Mouse (Mus musculus) stomach, embryonic 14.5 days (tissue): ENCODE measurements at regions not wholly inside any gene's neighbourhood (a gene's known extent, or its start where the extent isn't known, plus 50 kb on each side); places are given as distances from the start of the nearest gene placed in this dataset.
"Not testable (repeated sequence)": the region's sequence is repeated elsewhere in the genome, so short reads cannot be mapped to it uniquely, and the experiment has no call there.

Experiments used
- ATAC-seq: fragments of 200-750 bp; cut with Nextera tagmentation; 2 replicates; pipeline ENCODE4 v1.8.0; 2017; ENCODE audit warnings: low read depth, moderate TSS enrichment; ENCODE audit not compliant: insufficient number of reproducible peaks, insufficient read depth, low FRiP score
- H3K27ac ChIP-seq: fragments of 300-500 bp; sonication (generic); 2 replicates; pipeline ENCODE4 v1.5.1; 2014; ENCODE audit warnings: mild to moderate bottlenecking, low read length, moderate library complexity, mixed read lengths
- H3K27me3 ChIP-seq: fragments of 300-500 bp; sonication (generic); 2 replicates; pipeline ENCODE4 v1.6.1; 2014; ENCODE audit warnings: low read length, control low read depth, mixed read lengths; ENCODE audit not compliant: control insufficient read depth, insufficient read depth
- H3K36me3 ChIP-seq: fragments of 300-500 bp; sonication (generic); 2 replicates; pipeline ENCODE4 v1.6.1; 2014; ENCODE audit warnings: mild to moderate bottlenecking, control low read depth, low read length, moderate library complexity, mixed read lengths; ENCODE audit not compliant: control insufficient read depth, insufficient read depth
- H3K4me1 ChIP-seq: fragments of 300-500 bp; sonication (generic); 2 replicates; pipeline ENCODE4 v1.6.1; 2014; ENCODE audit warnings: low read length, control low read depth, mixed read lengths; ENCODE audit not compliant: control insufficient read depth, insufficient read depth
- H3K4me2 ChIP-seq: fragments of 300-500 bp; sonication (generic); replicated peaks from 2 replicates; pipeline ENCODE4 v1.6.1; 2014; ENCODE audit warnings: low read depth, low read length, control low read depth
- H3K4me3 ChIP-seq: fragments of 300-500 bp; sonication (generic); 2 replicates; pipeline ENCODE4 v1.5.1; 2014; ENCODE audit warnings: low read depth, low read length, control low read depth
- H3K9ac ChIP-seq: fragments of 300-500 bp; sonication (generic); replicated peaks from 2 replicates; pipeline ENCODE4 v1.6.1; 2014; ENCODE audit warnings: low read depth, mild to moderate bottlenecking, control low read depth, low read length, moderate library complexity, mixed read lengths
- H3K9me3 ChIP-seq: fragments of 300-500 bp; sonication (generic); 2 replicates; pipeline ENCODE4 v1.6.1; 2016; ENCODE audit warnings: low read depth, low read length, control low read depth; ENCODE audit not compliant: control insufficient read depth
- WGBS: fragments of 180-500 bp; shearing (Covaris S2); extraction: QIAGEN DNeasy Blood & Tissue Kit; methylation state at CpG from one replicate; pipeline ENCODE4 v1.1.7; 2014; 5-methylcytosine and 5-hydroxymethylcytosine counted together

DNA sequence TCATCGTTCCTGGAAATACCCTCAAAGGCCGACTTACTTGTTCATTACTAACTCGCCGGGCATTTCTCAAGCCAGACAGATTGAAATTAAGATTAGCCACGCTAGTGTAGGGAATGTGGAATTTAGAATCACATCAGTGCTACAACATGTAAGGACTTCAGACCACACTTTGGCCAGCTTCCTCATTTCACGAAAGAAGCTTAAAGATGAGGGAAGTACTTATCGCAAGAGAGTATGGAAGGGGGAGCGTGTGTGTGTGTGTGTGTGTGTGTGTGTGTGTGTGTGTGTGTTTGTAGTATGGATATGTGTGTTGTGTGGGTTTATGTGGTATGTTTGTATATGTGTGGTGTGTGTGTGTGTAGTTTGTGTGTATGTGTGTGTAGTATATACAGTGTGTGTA, 99.3 kb upstream of the Plcl2 start:
- H3K36me3 ChIP-seq, result no peaks in the 10 kb centered on the region
- no peak overlapping the region for H3K9ac ChIP-seq
- no peak overlapping the region for H3K4me2 ChIP-seq
- H3K4me1 ChIP-seq, result no peaks in the 10 kb centered on the region
- no peaks in the 10 kb centered on the region for H3K27me3 ChIP-seq
- 82% methylated on average over 8 of the region's 8 CpGs for WGBS
- ATAC-seq, result no peak
- H3K27ac ChIP-seq, result no peak overlapping the region
- no peak overlapping the region for H3K4me3 ChIP-seq
- H3K9me3 ChIP-seq, result no peaks in the 10 kb centered on the region

GRCm38 (mm10) chr17:50410296-50410695, 98.9 kb upstream of the Plcl2 start:
- H3K36me3 ChIP-seq, result no peaks in the 10 kb centered on the region
- WGBS, result 93% methylated on average over 3 of the region's 3 CpGs

GRCm38 (mm10) chr17:50412446-50412845, 96.8 kb upstream of the Plcl2 start:
- H3K4me2 ChIP-seq, result no peak overlapping the region
- no peak overlapping the region for H3K9ac ChIP-seq
- 92% methylated on average over 5 of the region's 5 CpGs for WGBS
- no peak for ATAC-seq
- no peaks in the 10 kb centered on the region for H3K36me3 ChIP-seq
- no peak overlapping the region for H3K27ac ChIP-seq
- H3K27me3 ChIP-seq, result no peaks in the 10 kb centered on the region
- no peak overlapping the region for H3K4me3 ChIP-seq
- no peaks in the 10 kb centered on the region for H3K4me1 ChIP-seq
- no peaks in the 10 kb centered on the region for H3K9me3 ChIP-seq

More at GRCm38 (mm10) chr17:50410296-50410695, 98.9 kb upstream of the Plcl2 start:
- Histone ChIP-seq H3K27ac (no peak overlapping the region), H3K4me2 (no peak overlapping the region), H3K9ac (no peak overlapping the region), H3K27me3 (no peaks in the 10 kb centered on the region), H3K9me3 (no peaks in the 10 kb centered on the region), H3K4me3 (no peak overlapping the region), H3K4me1 (no peaks in the 10 kb centered on the region)
- ATAC-seq, result no peak

DNA sequence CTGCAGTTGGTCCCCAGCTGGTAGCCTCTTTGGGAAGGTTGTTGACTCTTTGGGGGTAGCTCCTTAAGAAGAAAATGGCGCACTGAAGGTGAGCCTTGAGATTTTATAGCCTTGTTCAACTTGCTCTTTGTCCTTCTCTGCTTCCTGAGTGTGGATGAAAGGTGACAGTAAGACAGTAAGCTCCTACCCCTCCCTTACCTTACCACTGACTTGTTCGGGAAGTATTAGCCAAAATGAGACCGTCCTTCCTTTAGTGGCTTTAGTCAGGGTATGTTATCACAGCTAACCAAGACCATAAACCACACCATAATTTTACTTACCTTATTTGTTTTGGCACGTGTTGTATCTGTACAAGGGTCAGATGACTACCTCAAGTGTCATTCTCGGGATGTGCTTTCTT, 95.3 kb upstream of the Plcl2 start:
- Histone ChIP-seq H3K36me3 (no peaks in the 10 kb centered on the region), H3K9ac (no peak overlapping the region), H3K4me3 (no peak overlapping the region), H3K27ac (no peak overlapping the region), H3K4me1 (no peaks in the 10 kb centered on the region), H3K4me2 (no peak overlapping the region), H3K27me3 (no peaks in the 10 kb centered on the region), H3K9me3 (no peaks in the 10 kb centered on the region)
- no peak for ATAC-seq
- 89% methylated on average over 5 of the region's 5 CpGs for WGBS

DNA sequence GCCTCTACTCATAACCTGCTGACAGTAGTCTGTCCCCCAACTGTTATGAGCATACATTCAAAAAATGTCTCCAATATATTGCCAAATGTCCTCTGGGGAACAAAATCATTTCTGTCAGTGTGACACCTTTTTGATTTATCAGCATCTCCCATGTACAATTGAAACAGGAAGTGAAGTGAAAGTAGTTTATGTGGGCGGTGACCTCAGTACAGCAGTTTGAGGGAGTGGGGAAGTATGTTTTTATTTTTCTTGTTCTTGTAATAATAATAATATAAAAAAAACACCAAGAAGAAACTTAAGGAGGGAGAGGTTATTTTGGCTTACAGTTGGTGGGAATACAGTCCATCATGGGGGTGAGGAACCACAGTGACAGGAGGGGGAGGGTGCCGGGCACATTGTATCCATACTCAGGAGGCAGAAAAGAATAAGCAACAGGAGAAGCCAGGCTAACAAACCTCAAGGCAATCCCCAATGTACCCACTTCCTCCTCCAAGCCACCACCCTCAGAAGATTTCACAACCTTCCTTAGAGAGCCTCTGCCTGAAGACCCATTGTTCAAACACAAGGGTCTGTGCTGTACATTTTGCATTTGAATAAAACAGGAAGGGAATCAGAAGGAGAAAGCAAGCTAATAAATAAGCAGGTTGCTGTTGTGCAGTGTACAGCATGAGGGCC, 93.7 kb upstream of the Plcl2 start:
- Histone ChIP-seq H3K27ac (no peak overlapping the region), H3K4me1 (no peaks in the 10 kb centered on the region), H3K4me3 (no peak overlapping the region), H3K4me2 (no peak overlapping the region), H3K9me3 (no peaks in the 10 kb centered on the region), H3K27me3 (no peaks in the 10 kb centered on the region), H3K9ac (no peak overlapping the region), H3K36me3 (no peaks in the 10 kb centered on the region)
- ATAC-seq, result no peak
- 94% methylated on average over 2 of the region's 2 CpGs for WGBS

DNA sequence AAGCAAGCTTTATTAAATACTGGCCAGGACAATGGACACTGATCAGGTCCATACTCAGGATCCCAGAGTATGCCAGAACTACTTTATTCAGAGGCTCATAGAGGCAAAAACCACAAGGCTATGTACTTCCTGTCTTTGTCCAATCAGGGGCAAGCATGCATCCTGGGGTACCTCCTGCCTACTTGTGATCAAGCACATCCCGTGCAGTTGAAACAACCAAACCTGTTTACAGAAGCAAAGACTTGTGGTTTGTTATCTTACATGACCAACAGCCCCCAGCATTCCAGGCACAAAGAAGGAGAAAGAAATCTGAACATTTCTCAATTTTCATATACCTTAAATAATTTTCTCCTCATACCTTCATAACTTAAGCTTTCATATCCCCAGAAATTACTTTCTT, 93.1 kb upstream of the Plcl2 start:
- H3K27ac ChIP-seq, result no peak overlapping the region
- H3K9me3 ChIP-seq, result no peaks in the 10 kb centered on the region
- H3K4me2 ChIP-seq, result no peak overlapping the region
- WGBS, result 38% methylated on average over 1 of the region's 1 CpGs
- no peak overlapping the region for H3K9ac ChIP-seq
- H3K36me3 ChIP-seq, result no peaks in the 10 kb centered on the region
- H3K27me3 ChIP-seq, result no peaks in the 10 kb centered on the region
- ATAC-seq, result no peak
- no peaks in the 10 kb centered on the region for H3K4me1 ChIP-seq
- H3K4me3 ChIP-seq, result no peak overlapping the region

- Histone ChIP-seq H3K4me2 (no peak overlapping the region), H3K9me3 (no peaks in the 10 kb centered on the region), H3K4me1 (no peaks in the 10 kb centered on the region), H3K4me3 (no peak overlapping the region), H3K36me3 (no peaks in the 10 kb centered on the region), H3K9ac (no peak overlapping the region), H3K27me3 (no peaks in the 10 kb centered on the region), H3K27ac (no peak overlapping the region)
- no peak for ATAC-seq
- WGBS, result 52% methylated on average over 3 of the region's 3 CpGs
Measured at GRCm38 (mm10) chr17:50416538-50417113, 92.6 kb upstream of the Plcl2 start.

DNA sequence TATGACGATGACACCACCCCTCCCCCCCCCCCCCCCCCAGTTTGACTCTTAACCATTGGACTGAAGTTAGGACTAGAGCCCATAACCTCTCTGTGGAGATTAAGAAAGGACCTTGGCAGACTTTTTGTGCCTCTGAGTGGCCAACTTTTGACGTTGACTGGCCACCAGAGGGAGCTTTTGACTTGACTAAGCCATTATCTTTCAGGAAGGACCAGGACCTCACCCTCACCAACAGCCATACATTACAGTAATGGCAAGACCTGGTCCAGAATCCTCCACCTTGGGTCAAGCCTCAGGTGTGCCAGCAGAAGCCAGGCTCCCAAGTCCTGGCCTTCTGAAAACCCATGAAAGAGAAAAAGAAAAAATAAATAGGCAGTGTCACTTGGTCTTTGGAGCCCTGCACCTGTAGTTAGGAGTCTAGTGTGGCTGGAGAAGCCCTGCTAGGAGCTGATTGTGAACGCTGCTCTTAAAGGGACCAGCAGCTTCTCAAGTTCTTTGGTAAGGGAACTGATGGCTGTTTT, 90.3 kb upstream of the Plcl2 start:
- H3K4me3 ChIP-seq, result no peak overlapping the region
- H3K36me3 ChIP-seq, result no peaks in the 10 kb centered on the region
- 69% methylated on average over 3 of the region's 3 CpGs for WGBS
- ATAC-seq, result no peak
- no peaks in the 10 kb centered on the region for H3K27me3 ChIP-seq
- H3K4me2 ChIP-seq, result no peak overlapping the region
- H3K4me1 ChIP-seq, result no peaks in the 10 kb centered on the region
- no peaks in the 10 kb centered on the region for H3K9me3 ChIP-seq
- H3K27ac ChIP-seq, result no peak overlapping the region
- no peak overlapping the region for H3K9ac ChIP-seq

- not testable (repeated sequence) for H3K36me3 ChIP-seq, H3K27me3 ChIP-seq, ATAC-seq, H3K4me2 ChIP-seq, H3K9ac ChIP-seq, H3K4me3 ChIP-seq, H3K9me3 ChIP-seq, H3K4me1 ChIP-seq, H3K27ac ChIP-seq
Measured at GRCm38 (mm10) chr17:50419551-50419950, 89.7 kb upstream of the Plcl2 start.
